Mouse (Mus musculus): ENCODE data around the gene Zfp36l2. TPM values are rescaled to one million over a fixed set of nuclear protein-coding genes. Genes with fewer than 3 reads are reported as not detected.

Gene Zfp36l2
- polyA plus RNA-seq, 1 experiment from 2014 or later = 14.0 TPM

GRCm38 (mm10) chr17:84158891-84159290 lies 28.9 kb downstream of the Zfp36l2 start:
- ATAC-seq (ENCODE audit: insufficient read depth, low FRiP score, low TSS enrichment) = no peak
- WGBS = 49% methylated on average over 15 of the region's 15 CpGs

GRCm38 (mm10) chr17:84158461-84158795 lies 29.3 kb downstream of the Zfp36l2 start:
- peaks cover 6% of the 10 kb centered on the region for H3K4me1 ChIP-seq (ENCODE audit: control insufficient read depth, insufficient read depth, low read length)
- 91% methylated on average over 12 of the region's 12 CpGs for WGBS
- no peaks in the 10 kb centered on the region for H3K9me3 ChIP-seq (ENCODE audit: control insufficient read depth, low read length)
- no peaks in the 10 kb centered on the region for H3K36me3 ChIP-seq (ENCODE audit: control insufficient read depth, insufficient read depth, low read length)
- no peak overlapping the region for H3K4me2 ChIP-seq (ENCODE audit: low read depth)
- ATAC-seq (ENCODE audit: insufficient read depth, low FRiP score, low TSS enrichment) (no peak), DNase-seq (ENCODE audit: low spot score) (no peak)
- H3K4me3 ChIP-seq (ENCODE audit: low read depth, low read length) = no peak overlapping the region
- H3K27me3 ChIP-seq (ENCODE audit: control insufficient read depth, insufficient read depth, low read length) = peaks cover 11% of the 10 kb centered on the region
- H3K27ac ChIP-seq (ENCODE audit: low read depth, low read length) = no peak overlapping the region
- no peak overlapping the region for H3K9ac ChIP-seq (ENCODE audit: low read length)

More at GRCm38 (mm10) chr17:84158891-84159290, 28.9 kb downstream of the Zfp36l2 start:
- H3K9me3 ChIP-seq (ENCODE audit: control insufficient read depth, low read length) = no peaks in the 10 kb centered on the region
- no peak overlapping the region for H3K9ac ChIP-seq (ENCODE audit: low read length)
- H3K27ac ChIP-seq (ENCODE audit: low read depth, low read length) = no peak overlapping the region
- no peak overlapping the region for H3K4me3 ChIP-seq (ENCODE audit: low read depth, low read length)
- no peaks in the 10 kb centered on the region for H3K36me3 ChIP-seq (ENCODE audit: control insufficient read depth, insufficient read depth, low read length)
- DNase-seq (ENCODE audit: low spot score) = no peak
- no peak overlapping the region for H3K4me2 ChIP-seq (ENCODE audit: low read depth)
- peaks cover 6% of the 10 kb centered on the region for H3K4me1 ChIP-seq (ENCODE audit: control insufficient read depth, insufficient read depth, low read length)
- H3K27me3 ChIP-seq (ENCODE audit: control insufficient read depth, insufficient read depth, low read length) = peaks cover 11% of the 10 kb centered on the region

DNA sequence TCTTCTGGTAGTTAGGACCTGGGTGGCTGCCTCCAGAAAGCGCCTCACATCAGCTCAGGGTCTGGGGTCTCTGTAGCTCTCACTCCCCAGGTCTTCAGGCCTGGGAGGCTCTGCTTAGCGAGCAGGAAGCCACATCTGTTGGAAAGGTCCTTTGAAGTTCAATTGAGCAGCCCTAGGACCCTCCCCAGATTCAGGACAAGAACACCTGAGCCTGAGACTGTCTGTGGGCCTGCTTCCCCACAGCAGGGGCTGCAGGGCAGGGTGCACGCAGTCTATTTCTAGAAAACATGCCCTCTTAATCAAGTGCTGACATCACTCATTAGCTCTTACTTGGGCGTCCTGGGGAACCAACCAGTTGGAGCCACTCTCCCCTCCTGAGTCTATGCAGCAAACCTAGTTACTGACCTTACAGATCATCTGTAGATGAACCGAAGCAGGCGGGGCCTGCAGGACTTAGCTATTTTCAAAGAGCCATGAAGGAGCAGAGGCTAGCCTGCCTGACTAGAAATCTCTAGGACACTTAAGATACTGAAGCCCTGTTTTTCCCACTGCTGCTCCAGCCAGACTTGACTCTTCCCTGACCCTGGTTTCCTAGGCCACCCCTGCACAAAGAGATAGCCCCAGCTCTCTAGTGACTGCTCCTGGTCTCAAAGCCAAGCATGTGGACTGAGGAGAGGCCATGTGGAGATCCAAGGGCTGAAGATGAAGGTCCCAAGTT lies 29.8 kb downstream of the Zfp36l2 start:
- WGBS = 62% methylated on average over 6 of the region's 6 CpGs
- Histone ChIP-seq H3K4me1 (ENCODE audit: control insufficient read depth, insufficient read depth, low read length) (peaks cover 6% of the 10 kb centered on the region), H3K4me2 (ENCODE audit: low read depth) (no peak overlapping the region), H3K9me3 (ENCODE audit: control insufficient read depth, low read length) (no peaks in the 10 kb centered on the region), H3K27ac (ENCODE audit: low read depth, low read length) (no peak overlapping the region), H3K9ac (ENCODE audit: low read length) (no peak overlapping the region), H3K4me3 (ENCODE audit: low read depth, low read length) (no peak overlapping the region), H3K36me3 (ENCODE audit: control insufficient read depth, insufficient read depth, low read length) (no peaks in the 10 kb centered on the region), H3K27me3 (ENCODE audit: control insufficient read depth, insufficient read depth, low read length) (peaks cover 11% of the 10 kb centered on the region)
- no peak for DNase-seq (ENCODE audit: low spot score)
- ATAC-seq (ENCODE audit: insufficient read depth, low FRiP score, low TSS enrichment) = no peak

DNA sequence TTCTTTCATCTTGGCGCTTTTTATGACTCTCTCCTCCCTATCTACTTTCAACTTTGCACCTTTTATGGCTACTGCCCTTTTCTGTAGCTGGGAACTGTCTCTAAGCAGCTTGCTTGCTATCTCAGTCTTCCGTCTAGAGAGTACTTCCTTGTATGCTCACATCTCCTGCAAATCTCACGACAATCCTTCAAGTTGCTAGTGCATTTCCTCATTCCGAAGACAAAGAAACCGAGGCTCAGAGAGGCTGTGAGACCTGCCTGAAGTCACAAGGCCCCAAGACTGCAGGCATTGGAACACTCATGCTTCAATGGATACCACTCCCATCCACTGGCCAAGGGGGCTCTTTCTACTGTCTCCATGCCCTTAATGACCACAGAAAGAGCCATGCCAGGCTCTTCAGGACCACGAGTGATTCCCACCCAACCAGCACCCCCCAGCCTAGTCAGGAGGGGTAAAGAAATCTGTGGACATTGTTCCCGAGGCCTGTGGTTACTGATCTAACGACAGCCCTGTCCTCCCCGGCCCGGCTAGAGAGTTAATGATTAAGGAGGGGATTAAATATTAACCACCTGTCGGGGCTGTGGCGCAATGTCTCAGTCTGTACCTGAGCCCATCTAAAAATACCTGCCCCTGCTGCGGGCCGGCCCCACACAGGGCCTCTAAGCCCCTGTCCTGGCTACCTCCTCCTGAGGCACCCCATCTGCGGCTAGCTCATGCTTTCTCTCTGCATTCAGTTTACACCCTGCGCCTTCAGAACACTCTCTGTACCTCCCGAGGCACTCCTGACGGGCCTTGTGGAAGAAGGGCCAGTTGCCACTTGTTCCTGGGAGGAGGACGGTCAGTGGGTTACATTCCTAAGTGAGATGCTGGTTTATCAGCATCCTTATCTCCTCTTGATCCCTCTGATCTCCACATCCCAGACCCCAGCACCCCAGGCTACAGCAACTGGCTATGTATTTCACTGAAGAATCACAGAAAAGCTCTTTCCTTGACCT lies 30.7 kb downstream of the Zfp36l2 start:
- Histone ChIP-seq H3K4me2 (ENCODE audit: low read depth) (no peak overlapping the region), H3K4me1 (ENCODE audit: control insufficient read depth, insufficient read depth, low read length) (peaks cover 6% of the 10 kb centered on the region), H3K9ac (ENCODE audit: low read length) (no peak overlapping the region), H3K4me3 (ENCODE audit: low read depth, low read length) (no peak overlapping the region), H3K27ac (ENCODE audit: low read depth, low read length) (no peak overlapping the region), H3K36me3 (ENCODE audit: control insufficient read depth, insufficient read depth, low read length) (no peaks in the 10 kb centered on the region), H3K9me3 (ENCODE audit: control insufficient read depth, low read length) (no peaks in the 10 kb centered on the region), H3K27me3 (ENCODE audit: control insufficient read depth, insufficient read depth, low read length) (peaks cover 11% of the 10 kb centered on the region)
- 22% methylated on average over 19 of the region's 19 CpGs for WGBS
- ATAC-seq (ENCODE audit: insufficient read depth, low FRiP score, low TSS enrichment) (no peak), DNase-seq (ENCODE audit: low spot score) (no peak)

- DNase-seq (ENCODE audit: low spot score) (no peak), ATAC-seq (ENCODE audit: insufficient read depth, low FRiP score, low TSS enrichment) (no peak)
- Histone ChIP-seq H3K27ac (ENCODE audit: low read depth, low read length) (no peak overlapping the region), H3K4me1 (ENCODE audit: control insufficient read depth, insufficient read depth, low read length) (peaks cover 2% of the 10 kb centered on the region; the same call in 1 of the 2 replicates), H3K9me3 (ENCODE audit: control insufficient read depth, low read length) (no peaks in the 10 kb centered on the region), H3K4me3 (ENCODE audit: low read depth, low read length) (no peak overlapping the region), H3K27me3 (ENCODE audit: control insufficient read depth, insufficient read depth, low read length) (peaks cover 11% of the 10 kb centered on the region), H3K4me2 (ENCODE audit: low read depth) (no peak overlapping the region), H3K36me3 (ENCODE audit: control insufficient read depth, insufficient read depth, low read length) (no peaks in the 10 kb centered on the region), H3K9ac (ENCODE audit: low read length) (no peak overlapping the region)
- 30% methylated on average over 13 of the region's 13 CpGs for WGBS
Measured at GRCm38 (mm10) chr17:84156227-84156573, 31.5 kb downstream of the Zfp36l2 start.

DNA sequence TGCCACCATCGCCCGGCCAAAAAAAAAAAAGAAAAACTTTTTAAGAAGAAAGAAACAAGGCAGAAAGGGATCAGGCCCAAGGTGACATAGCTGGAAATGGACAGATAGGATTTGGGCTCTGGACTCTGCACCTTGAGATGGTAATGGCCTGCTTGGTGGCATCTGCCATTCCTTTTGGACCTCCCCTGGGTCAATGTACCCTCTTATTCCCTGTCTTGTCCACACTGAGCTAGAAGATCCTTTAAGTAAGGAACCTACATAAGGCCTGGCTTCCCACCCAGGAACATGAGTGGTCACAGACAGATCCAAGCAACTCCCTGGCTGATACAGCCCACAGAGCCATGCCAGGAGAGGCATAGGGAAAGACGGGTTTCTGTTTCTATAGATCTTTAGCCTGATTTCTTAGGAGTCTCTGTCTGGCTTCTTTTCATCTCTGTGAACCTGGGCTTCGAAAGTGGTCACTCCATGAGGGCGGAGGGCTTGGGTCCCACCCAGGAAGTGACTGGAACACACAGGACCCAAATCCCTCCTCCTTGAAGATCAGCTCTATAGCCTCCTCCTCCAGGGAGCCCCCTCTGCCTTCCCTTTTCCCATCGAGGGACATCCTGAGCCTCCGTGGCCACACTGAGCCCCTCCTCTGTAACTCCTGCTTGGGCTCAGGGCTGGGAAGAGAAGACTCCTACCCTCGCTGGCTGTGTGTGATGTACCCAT lies 32.1 kb downstream of the Zfp36l2 start:
- Histone ChIP-seq H3K27ac (ENCODE audit: low read depth, low read length) (no peak overlapping the region), H3K4me3 (ENCODE audit: low read depth, low read length) (no peak overlapping the region), H3K36me3 (ENCODE audit: control insufficient read depth, insufficient read depth, low read length) (no peaks in the 10 kb centered on the region), H3K4me1 (ENCODE audit: control insufficient read depth, insufficient read depth, low read length) (peaks cover 2% of the 10 kb centered on the region; the same call in 1 of the 2 replicates), H3K9ac (ENCODE audit: low read length) (no peak overlapping the region), H3K9me3 (ENCODE audit: control insufficient read depth, low read length) (no peaks in the 10 kb centered on the region), H3K27me3 (ENCODE audit: control insufficient read depth, insufficient read depth, low read length) (peaks cover 11% of the 10 kb centered on the region), H3K4me2 (ENCODE audit: low read depth) (no peak overlapping the region)
- DNase-seq (ENCODE audit: low spot score) (no peak), ATAC-seq (ENCODE audit: insufficient read depth, low FRiP score, low TSS enrichment) (no peak)
- 73% methylated on average over 8 of the region's 8 CpGs for WGBS

- no peak for DNase-seq (ENCODE audit: low spot score)
- no peaks in the 10 kb centered on the region for H3K9me3 ChIP-seq (ENCODE audit: control insufficient read depth, low read length)
- peaks cover 11% of the 10 kb centered on the region for H3K27me3 ChIP-seq (ENCODE audit: control insufficient read depth, insufficient read depth, low read length)
- no peak overlapping the region for H3K9ac ChIP-seq (ENCODE audit: low read length)
- no peak overlapping the region for H3K27ac ChIP-seq (ENCODE audit: low read depth, low read length)
- no peak overlapping the region for H3K4me2 ChIP-seq (ENCODE audit: low read depth)
- H3K4me1 ChIP-seq (ENCODE audit: control insufficient read depth, insufficient read depth, low read length) = peaks cover 2% of the 10 kb centered on the region; the same call in 1 of the 2 replicates
- no peaks in the 10 kb centered on the region for H3K36me3 ChIP-seq (ENCODE audit: control insufficient read depth, insufficient read depth, low read length)
- 90% methylated on average over 6 of the region's 6 CpGs for WGBS
- ATAC-seq (ENCODE audit: insufficient read depth, low FRiP score, low TSS enrichment) = no peak
- H3K4me3 ChIP-seq (ENCODE audit: low read depth, low read length) = no peak overlapping the region
Measured at GRCm38 (mm10) chr17:84155029-84155338, 32.8 kb downstream of the Zfp36l2 start.

GRCm38 (mm10) chr17:84154302-84155028 lies 33.3 kb downstream of the Zfp36l2 start:
- H3K9me3 ChIP-seq (ENCODE audit: control insufficient read depth, low read length) = no peaks in the 10 kb centered on the region
- H3K4me3 ChIP-seq (ENCODE audit: low read depth, low read length) = no peak overlapping the region
- DNase-seq (ENCODE audit: low spot score) (no peak), ATAC-seq (ENCODE audit: insufficient read depth, low FRiP score, low TSS enrichment) (no peak)
- H3K4me2 ChIP-seq (ENCODE audit: low read depth) = no peak overlapping the region
- H3K27ac ChIP-seq (ENCODE audit: low read depth, low read length) = no peak overlapping the region
- peaks cover 11% of the 10 kb centered on the region for H3K27me3 ChIP-seq (ENCODE audit: control insufficient read depth, insufficient read depth, low read length)
- WGBS = 81% methylated on average over 10 of the region's 11 CpGs
- H3K4me1 ChIP-seq (ENCODE audit: control insufficient read depth, insufficient read depth, low read length) = peaks cover 2% of the 10 kb centered on the region; the same call in 1 of the 2 replicates
- no peak overlapping the region for H3K9ac ChIP-seq (ENCODE audit: low read length)
- no peaks in the 10 kb centered on the region for H3K36me3 ChIP-seq (ENCODE audit: control insufficient read depth, insufficient read depth, low read length)

Data from neural tube, embryonic 11.5 days (tissue).